Mouse (Mus musculus): ENCODE results near the gene Lin28b. TPM values are rescaled to one million over a fixed set of nuclear protein-coding genes. Genes with fewer than 3 reads are reported as not detected.
"Not testable (repeated sequence)": the region's sequence is repeated elsewhere in the genome, so short reads cannot be mapped to it uniquely, and the experiment has no call there.

Gene Lin28b
- total RNA-seq, 2 experiments from 2014 or later, result not detected

DNA sequence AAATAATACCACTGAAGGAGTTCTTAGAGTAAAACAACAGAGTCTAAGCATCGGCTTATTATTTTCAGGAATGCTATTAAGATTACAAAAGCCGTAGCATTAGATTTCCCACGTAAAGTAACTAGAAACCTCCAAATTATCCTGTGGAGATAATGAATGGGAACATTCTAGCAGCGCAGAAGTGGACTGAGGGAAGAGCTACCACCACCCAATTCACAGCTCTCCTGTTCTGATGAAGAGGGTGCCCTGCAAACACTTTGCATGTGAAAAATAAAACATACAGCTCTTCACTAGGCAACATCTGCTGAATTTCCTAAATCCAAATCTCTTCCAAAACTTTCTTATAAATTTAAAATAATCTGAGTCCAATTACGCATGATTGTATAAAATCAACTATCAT lies 74.1 kb downstream of the Lin28b start:
- no peak for ATAC-seq (ENCODE audit: poor library complexity, severe bottlenecking)

DNA sequence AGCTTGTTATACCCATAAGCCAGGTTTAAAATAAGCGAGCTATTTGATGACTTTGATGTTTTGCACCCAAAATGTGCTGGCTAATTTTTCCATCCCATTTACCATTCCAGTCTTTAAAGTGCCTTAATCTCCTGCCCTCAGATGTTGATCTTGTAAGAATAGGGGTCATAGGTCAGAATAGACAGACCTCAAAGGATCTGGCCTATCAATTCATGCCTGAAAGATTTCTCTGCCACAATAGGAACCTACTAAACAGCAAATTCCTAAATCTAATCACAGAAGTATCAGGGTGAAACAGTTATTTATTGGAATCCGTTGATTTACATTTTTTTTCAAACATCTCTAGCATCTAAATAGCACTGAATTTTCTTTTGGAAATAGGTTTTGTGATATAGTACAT lies 74.5 kb downstream of the Lin28b start:
- ATAC-seq (ENCODE audit: poor library complexity, severe bottlenecking), result no peak

DNA sequence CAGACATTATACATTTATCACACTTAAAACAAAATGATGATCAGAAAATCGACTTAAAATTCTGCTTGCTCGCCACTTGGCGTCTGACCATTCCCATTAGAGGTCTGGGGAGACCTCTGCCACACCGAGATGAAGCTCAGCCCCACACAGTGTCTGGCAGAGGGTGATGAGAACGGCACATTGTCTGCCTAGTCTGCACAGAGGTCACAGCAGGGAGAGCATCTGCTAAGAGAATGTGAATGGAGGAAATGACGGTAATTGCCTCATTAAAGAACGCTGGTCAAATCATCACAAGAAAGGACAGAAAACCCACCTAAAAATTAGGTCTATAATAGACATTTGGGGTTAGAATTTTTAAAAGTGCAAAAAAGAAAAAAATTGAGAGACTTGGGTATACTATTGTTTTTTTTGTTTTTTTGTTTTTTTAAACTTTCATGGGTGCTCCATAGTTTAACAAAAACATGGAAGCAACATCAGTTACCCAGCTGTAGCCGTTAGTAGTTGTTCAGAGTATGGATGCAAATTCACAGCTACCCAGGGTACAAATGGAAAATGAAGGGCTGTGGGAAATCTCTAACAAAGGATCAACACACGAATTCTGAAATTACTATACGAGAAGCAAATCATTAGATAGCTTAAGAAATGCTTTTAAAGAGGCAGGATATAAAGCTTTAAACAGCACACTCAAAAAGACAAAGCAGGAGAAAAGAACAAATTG lies 75.4 kb downstream of the Lin28b start:
- ATAC-seq (ENCODE audit: poor library complexity, severe bottlenecking), result no peak

DNA sequence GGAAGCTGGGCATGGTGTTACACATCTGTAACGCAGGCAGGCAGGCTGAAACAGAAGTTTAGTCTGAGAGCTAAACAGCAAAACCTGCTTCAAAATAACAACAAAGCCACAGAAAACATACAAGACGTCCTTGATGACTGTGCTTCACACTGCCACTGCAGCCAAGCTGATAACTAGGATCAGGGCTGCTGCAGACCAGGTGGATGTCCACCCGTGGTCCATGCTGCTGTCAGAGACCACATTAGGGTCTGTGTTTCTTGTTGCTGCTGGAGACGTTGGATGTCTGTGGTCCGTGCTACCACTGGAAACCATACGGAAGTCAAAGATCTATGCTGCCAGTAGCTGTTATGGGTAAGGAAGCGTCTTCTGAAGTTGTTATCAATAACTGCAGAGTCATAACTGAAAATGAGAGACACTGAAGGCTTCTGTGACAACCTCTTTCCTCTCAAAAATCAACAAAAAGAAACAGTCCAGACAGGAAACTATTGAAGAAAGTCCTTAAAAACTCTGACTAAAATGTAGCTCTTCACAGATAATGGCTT lies 86.4 kb downstream of the Lin28b start:
- ATAC-seq (ENCODE audit: poor library complexity, severe bottlenecking), result no peak

DNA sequence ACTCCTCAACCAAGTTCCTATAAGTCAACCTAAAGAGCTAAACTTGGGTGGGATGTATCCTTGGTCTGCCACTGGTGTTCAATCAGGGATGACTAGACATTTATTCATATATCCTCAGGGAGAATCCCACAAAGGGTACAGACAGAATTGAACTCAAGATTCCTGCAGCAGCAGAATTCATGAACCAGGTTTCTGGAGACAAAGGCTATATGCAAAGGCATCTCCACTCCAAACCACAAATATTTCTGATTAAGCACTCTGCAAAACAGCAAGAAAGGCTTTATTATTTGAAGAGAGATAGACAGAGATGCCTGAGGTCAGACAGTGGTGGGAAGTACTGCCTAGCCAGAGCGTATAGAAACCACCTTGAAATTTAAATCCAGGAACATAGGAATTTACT lies 88.0 kb downstream of the Lin28b start:
- ATAC-seq (ENCODE audit: poor library complexity, severe bottlenecking), result no peak

DNA sequence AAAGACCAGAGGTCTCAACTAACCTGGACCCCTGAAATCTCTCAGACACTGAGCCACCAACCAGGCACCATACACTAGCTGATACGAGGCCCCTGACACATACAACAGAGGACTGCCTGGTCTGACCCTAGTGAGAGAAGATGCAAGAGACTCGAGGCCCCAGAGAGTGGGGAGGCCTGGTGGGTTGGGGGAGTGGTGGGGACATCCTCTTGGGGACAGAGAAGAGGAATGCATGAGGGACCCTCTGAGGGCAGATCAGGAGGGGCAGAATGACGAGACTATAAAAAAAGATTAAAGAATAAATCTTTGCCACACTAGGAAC lies 103.6 kb downstream of the Lin28b start:
- no peak for ATAC-seq (ENCODE audit: poor library complexity, severe bottlenecking)

DNA sequence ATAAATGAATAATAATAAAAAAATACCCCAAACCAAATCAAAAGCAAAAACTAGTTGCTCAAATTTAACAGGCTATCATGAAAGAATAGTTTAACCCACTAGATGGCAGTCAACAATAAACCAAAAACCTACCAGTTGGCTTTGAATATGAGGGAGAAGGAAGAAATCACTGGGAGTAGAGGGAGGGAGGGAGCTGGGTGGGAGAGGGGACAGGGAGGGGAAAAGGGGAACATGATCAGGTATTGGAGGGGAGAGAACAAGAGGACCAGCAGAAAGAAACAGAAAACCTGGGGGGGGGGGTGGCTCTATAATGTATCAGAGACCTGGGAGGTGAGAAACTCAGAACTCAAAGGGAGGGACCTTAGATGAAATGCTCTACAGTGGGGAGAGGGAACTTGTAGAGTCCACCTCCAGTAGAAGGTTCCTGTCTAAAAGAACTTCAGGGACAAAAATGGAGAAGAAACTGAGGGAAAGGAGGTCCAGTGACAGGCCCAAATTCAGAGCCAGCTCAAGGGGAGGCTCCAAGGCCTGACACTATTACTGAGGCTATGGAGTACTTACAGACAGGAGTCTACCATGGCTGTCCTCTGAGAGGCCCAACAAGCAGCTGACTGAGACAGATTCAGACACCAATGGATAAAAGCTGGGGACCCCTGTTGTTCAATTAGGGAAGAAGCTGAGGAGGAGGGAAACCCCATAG lies 104.1 kb downstream of the Lin28b start:
- ATAC-seq (ENCODE audit: poor library complexity, severe bottlenecking), result no peak

DNA sequence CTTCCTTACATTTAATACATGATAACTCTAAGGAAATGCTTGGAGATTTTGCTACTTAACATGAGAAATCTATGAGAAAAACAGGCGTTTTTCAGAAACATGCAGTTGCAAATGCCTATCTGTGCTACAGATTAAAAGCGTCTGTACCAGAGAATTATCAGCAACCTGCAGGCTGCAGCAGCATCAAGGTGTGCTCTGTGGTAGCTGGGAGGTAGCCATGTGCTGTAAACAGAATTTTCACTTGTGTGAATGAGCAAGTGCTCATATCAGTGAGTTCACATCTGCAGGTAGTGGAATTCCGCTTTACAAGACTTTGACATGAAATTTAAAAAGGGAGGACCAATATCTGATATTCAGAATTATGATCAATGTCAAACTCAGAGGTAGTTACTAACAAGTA lies 107.9 kb downstream of the Lin28b start:
- ATAC-seq (ENCODE audit: poor library complexity, severe bottlenecking), result no peak

DNA sequence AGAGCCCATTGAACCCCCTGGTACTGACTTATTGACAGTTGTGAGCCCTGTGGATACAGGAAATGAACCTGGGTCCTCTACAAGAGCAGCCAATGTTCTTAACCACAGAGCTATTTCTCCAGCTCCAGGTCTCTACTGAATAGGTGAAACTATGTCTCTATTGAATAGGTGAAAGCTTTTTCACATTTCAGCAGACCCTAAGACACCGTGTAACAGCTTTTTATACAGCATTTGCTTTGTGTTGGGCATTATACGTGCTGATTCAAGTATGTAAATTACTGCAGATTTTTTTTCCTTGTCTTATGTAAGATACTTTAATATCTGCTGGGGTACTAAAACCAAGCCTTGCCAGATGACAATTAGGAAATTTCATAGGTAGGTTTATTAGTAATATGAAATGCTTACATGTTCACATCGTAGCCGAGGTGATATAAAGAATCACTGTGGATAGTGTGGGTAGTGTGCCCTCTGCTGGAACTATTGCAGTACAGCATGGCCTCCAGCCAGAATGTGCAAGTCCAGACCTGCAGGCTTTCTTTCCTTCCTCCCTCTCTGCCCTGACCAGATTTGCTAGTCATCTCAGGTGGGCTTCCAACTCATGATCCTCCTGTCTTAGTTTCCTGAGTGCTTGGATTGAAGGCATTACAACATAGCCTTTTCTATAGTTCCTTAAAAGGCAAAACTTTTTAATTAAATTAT lies 113.1 kb downstream of the Lin28b start:
- ATAC-seq (ENCODE audit: poor library complexity, severe bottlenecking), result peak; percentile 63; the same call in 1 of the 2 replicates

DNA sequence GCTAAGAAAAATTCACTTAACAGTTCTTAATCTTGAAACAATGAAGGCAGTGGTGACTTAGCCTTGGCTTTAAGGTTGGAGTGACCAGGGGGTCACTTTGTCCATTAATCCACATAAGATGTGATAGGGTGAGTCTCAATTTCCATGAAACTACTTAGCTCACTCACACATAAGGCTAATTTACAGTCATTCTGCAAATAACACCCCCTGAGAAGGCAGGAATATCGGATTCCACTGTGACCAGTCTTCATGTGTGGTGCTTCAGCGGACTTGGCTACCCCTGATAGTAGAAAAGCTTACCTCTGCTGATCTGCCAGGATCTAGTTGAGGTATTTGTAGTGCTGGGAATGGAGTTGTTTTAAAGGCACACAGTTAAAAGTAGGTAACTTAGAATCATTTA lies 115.7 kb downstream of the Lin28b start:
- ATAC-seq (ENCODE audit: poor library complexity, severe bottlenecking), result no peak

DNA sequence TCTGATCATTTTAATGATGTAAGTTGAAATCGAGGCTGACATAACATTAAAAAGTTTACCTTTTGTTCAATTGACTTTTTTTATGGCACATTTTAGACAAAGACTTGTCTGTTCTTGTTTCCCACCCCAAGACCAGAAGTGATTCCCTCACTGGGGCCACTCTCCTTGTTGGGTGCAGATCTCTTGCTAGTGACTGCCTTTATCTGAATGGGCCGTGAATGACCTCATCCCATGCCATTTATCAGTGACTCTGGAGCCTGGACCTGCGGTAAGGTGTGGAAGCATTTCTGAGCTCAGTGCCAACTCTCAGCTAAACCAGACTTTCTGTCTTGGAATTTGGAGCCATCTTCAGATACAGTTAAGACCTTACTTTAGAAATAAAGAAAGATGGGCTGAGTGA lies 116.6 kb downstream of the Lin28b start:
- no peak for ATAC-seq (ENCODE audit: poor library complexity, severe bottlenecking)

DNA sequence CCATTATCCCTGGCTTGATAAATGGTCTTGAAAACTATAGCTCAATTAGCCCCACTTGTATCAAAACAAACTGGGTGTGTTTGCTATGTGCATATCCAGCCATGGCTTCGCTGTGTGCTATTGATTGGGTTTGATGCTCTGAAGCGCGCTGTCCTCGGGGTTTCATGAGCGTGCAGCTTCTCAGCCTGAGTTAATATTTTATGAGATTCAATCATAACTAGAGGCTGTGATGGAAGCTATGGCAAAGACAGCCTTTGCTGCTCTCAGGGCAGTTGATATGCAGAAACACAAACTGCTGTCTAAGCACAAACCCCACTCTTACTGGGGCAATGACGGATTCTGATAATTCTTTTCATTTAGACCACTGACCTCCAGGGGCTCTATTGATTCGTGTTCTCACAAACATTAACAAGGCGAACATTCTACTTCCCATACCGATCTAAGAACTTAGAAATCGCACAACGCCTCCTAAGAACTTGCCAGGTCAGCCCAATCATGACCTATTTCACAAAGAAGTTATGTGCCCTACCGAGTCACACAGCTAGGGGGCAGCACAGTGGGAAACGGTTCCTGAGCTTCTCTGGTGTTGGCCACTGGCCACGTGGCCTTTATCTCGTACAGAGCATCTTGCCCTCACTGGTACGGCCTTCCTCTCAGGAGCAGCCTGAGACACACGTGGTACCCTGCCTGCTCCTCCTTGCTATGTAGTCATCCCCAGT lies 119.0 kb downstream of the Lin28b start:
- no peak for ATAC-seq (ENCODE audit: poor library complexity, severe bottlenecking)

DNA sequence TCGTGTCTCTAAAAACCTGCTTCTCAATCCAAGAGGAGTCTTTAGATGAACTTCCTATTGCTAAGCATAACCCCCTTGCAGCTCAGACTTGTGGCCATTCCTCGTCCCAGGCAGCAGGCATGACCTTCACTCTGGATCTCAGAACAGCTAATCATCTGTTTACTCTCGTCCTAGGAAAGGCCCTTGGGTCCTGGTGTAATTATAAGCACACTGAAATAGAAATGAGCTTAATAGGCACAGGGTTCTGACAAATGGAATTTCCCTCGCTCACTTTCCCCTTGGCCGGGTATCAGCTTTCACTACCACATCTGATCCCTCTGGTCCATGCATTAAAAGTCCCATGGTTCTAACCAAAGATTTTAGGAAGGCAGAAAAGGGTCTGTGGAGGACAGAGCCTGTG lies 122.8 kb downstream of the Lin28b start:
- ATAC-seq (ENCODE audit: poor library complexity, severe bottlenecking), result no peak

DNA sequence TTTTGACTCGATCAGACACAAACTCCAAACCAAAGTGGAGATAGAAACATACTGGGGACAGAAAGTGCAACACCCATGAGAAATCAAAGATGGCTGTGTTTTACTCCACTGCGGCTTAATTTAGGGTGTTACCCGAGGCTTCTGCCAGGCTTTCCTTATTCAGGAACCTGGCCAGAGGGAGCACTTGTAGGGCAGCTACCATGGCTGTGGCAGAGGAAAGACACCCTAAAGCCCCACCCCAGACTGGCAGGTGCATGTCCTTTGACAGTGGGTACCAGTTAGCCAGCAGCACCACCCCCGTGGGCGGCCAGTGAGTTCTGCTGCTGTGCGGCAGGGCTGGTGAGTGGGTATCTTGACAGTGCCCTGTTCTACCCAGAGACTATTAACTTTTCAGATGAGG lies 130.1 kb downstream of the Lin28b start:
- no peak for ATAC-seq (ENCODE audit: poor library complexity, severe bottlenecking)

DNA sequence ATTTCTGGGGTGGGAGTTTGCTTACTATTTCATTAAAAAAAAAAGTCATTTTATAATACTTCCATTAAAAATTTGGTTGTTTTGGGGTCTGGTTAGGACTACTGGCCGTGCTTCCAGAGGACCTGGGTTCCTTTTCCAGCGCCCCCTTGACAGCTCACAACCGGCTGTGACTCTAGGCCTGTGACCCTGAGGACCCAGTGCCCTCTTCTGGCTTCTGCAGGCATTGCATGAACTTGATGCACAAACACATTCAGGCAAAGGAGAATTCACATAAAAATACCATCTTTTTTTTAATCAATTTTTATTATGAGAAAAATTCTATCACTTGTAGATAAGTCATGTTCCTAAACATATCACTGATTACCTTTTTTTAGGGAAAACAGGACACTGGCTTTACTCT lies 138.1 kb downstream of the Lin28b start:
- not testable (repeated sequence) for ATAC-seq (ENCODE audit: poor library complexity, severe bottlenecking)

DNA sequence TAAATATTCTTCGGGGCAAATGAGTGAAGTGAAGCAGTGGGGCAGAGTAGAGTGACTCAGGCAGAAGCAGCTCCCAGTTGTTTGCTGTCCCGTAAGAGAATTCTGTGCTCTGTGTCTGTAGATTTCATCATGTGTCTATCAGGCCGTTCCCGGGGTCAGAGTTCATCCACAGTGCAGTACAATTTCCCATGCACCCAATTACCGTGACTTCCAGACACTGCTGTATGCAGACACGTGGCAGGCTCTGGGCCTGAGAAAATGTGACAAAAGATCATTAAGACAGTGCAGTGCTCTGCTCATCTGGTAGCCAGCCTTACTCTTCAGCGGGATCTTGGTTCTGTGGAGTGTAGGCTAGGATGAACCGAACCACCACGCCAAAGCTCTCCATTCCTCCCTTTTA lies 141.0 kb downstream of the Lin28b start:
- ATAC-seq (ENCODE audit: poor library complexity, severe bottlenecking), result no peak

DNA sequence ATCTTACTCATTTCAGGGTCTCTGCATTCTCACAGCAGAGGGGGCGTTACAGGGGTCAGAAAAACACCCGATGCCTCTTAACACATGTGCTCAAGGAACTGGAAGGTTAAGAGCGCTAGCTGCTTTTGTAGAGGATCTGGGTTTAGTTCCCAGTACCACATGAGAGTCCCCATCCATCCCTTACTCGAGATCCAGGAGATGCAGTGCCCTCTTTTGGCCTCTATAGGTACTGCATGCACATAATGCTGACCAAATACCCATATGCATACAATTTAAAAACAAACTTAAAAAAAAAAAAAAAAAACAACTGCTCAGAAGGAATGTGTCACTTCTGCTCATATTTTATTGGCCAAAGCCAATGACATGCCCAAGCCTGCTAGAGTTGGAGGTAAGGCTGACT lies 141.8 kb downstream of the Lin28b start:
- no peak for ATAC-seq (ENCODE audit: poor library complexity, severe bottlenecking)

DNA sequence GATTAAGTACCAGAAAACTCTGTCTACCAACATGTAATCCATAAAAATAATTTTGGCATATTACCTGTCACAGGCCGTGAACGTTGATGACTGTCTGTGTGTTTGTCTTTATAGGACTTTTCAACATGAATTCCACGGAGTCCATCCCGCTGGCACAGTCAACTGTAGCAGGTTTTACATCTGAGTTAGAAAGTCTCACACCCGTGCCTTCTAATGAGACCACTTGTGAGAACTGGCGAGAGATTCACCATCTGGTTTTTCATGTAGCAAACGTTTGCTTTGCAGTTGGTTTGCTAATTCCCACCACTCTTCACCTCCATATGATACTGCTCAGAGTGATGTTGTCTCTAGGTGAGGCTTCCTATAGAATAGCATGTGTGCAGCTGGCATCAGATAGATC lies 147.1 kb downstream of the Lin28b start:
- ATAC-seq (ENCODE audit: poor library complexity, severe bottlenecking), result no peak

DNA sequence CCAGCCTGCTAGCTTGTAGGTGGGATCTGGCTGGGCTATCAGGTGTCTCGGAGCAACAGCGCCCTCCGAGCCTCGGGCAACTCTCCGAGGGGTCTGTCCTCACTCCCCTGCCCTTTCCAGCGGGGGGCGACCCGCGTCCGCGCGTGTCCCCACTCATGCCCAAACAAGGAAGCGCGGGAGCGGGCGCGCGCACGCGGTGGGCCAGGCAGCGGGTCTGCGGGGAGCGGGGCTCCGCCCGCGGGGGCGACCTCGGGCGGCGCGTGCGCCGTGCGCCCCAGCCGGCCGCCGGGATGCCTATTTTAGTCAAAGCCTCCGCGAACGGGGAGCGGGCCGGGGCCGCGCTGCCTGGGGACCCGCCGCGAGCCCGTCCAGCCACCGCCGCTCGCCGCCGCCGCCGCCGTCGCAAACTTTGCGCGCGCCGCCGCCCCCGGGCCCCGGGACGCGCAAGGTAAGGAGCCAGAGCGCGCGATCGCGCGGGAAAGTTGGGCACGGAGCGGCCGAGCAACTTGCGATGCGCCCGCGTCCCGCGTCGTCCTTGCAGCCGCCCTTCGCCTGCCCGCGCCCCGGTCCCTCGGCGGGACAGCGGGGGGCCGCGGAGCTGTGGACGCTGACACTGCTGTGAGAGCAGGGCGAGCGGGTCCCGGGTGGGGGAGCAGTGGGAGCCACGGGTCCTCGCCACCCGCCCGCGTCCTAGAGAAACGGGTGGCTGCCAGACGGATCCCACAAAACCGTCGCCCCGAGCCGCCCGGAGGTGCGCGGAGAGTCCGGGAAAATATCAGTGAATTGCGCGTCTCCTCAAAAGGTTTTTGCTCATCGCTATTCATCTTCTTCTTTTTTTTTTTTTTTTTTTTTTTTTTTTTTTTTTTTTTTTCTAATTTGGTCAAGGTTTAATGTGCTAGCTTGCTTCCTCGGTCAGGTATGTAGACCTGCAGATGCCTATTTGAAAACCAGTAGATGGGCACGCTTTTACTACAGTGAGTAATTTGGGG lies 150.5 kb downstream of the Lin28b start, which contains the start of gene Bves:
Bves (plus strand) TSS at position 339 of the 989 bp plus-strand sequence.
- ATAC-seq (ENCODE audit: poor library complexity, severe bottlenecking), result no peak

DNA sequence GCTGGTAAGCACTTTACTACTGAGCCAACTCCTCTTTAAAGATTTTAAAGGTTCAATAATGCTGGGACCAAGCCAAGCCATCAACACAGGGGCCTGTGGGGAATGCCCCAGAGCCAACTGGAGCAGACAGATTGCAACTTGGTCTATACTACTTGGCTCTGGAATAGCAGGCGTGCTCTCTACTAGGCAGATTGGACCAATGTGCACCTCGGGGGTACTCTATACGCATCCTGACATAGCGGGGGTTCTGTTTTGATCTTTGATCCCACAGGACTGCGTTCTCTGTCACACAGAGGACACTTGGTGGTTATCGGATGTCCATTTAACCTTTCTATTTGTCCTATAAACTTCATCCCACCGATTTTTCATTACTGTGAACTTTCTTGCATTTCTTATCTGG lies 151.3 kb downstream of the Lin28b start:
- no peak for ATAC-seq (ENCODE audit: poor library complexity, severe bottlenecking)
